Mouse (Mus musculus): Measurements from ENCODE around the gene Pcbd1. TPM values are rescaled to one million over a fixed set of nuclear protein-coding genes. Genes with fewer than 3 reads are reported as not detected.

The Pcbd1 gene
- 25.7 and 26.3 TPM in 2 replicates for polyA plus RNA-seq (2012; rRNA removed)

DNA sequence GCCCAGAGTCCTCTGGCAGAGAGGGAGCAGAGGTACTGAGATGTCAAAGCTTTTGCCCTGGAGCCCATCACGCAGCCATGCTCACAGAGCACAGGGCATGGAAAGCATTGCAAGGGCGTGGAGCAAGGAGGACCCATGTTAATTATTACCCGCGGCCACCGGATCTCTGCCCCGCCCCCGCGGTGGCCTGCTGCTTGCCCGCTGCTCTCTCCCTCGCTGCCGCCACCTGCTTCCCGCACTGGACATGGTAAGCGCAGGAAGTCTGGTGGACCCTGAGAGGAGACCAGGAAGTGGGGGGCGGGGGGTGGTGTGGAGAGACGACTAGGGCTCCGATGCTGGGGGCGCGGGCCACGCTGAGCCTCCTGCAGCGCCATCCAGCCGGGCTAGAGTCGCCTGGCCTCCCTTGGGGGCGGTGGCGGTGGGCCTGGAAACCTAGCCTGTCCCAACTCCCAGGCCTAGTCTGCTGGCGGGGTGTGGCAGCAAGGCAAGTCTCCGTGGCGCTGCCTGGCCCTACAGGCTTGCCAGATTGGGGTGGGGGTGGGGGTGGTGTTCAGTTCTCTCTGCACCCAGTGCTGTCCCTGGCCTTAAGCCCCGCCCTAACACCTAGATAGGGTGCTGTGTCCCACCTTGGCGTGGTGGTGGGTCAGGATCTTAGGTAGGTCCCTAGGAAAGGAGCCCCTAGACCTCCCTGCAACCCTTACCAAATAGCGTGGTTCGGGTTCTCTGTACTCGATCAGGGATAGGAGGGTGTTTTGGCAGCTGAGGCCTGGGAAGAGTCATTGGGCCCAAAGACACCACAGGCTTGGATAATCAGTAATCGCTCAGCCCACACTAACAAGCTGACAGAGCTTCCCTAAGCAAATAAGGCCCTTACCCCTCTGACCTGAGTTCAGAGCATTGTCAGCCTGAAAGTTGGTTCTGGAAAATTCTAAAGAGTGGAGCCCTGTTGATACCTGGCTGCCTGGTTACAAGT is at the start of gene Pcbd1:
Gene Pcbd1 (plus strand): TSS at position 162 of the 973 bp plus-strand sequence.
- peak within 1 kb of the TSS; percentile 51 for H3K4me3 ChIP-seq (replicated peaks; ENCODE audit: insufficient read depth, low read depth, low read length)
- H3K27ac ChIP-seq (ENCODE audit: insufficient read depth, low read length): peak within 1 kb of the TSS; percentile 60
- DNase-seq: peak; percentile 63 to 66
- TF ChIP-seq POLR2A (IDR thresholded peaks at IDR 0.05; ENCODE audit: borderline replicate concordance, insufficient read depth, low read length) (no peak), CTCF (IDR thresholded peaks at IDR 0.05; ENCODE audit: borderline replicate concordance, insufficient read depth, low read depth, low read length) (no peak)
- peaks cover 15% of the 10 kb centered on the region for H3K4me1 ChIP-seq (ENCODE audit: control insufficient read depth, insufficient read depth, low read length)
- WGBS: 15% methylated on average over 33 of the region's 33 CpGs
- H3K27me3 ChIP-seq (ENCODE audit: control insufficient read depth, insufficient read depth, low read length): no peaks in the 10 kb centered on the region

DNA sequence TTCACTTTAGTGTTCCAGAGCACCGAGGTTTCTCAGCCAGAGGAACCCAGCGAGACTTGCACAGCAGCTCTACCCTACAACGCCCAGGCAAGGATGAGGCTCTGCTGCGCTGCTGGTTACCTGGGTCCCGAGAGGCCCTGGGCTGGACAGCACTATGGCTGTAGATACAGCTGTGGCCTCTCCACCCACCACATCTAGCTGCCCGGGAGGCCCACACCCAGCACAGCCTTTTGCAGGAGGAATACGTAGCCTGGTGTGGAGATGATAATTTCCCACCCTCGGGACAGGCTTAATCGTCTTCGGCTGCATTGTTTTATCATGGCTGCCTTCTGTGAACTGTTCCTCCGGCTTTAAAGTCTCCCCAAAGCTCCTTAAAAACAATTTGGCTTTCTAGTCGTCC is 49.5 kb upstream of the Pcbd1 start:
- 81% methylated on average over 12 of the region's 12 CpGs for WGBS
- Histone ChIP-seq H3K27ac (ENCODE audit: insufficient read depth, low read length) (no peak overlapping the region), H3K4me1 (ENCODE audit: control insufficient read depth, insufficient read depth, low read length) (no peaks in the 10 kb centered on the region), H3K27me3 (ENCODE audit: control insufficient read depth, insufficient read depth, low read length) (no peaks in the 10 kb centered on the region), H3K4me3 (replicated peaks; ENCODE audit: insufficient read depth, low read depth, low read length) (no peak overlapping the region)
- no peak for DNase-seq
- TF ChIP-seq CTCF (IDR thresholded peaks at IDR 0.05; ENCODE audit: borderline replicate concordance, insufficient read depth, low read depth, low read length) (no peak), POLR2A (IDR thresholded peaks at IDR 0.05; ENCODE audit: borderline replicate concordance, insufficient read depth, low read length) (no peak)

DNA sequence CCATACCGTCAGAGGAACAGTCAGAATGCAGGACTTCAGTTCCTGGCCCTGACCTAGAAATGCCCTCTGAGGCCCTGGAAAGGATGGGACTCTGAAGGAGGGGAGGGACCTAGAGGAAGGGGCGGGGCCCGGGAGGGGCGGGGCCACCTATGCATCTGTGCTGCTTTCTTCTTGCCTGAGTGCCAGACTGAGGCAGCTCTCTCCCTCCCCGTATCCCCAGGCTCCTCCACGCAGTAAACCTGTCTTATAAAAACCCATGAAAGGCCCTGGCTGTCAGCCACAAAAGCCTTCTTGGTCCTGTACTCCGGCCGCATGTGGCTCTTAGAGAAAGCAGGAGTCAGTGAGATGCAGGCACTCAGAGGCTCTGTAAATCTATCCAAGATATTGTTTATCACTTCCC is 44.0 kb upstream of the Pcbd1 start:
- H3K27me3 ChIP-seq (ENCODE audit: control insufficient read depth, insufficient read depth, low read length): no peaks in the 10 kb centered on the region
- 15% methylated on average over 8 of the region's 8 CpGs for WGBS

DNA sequence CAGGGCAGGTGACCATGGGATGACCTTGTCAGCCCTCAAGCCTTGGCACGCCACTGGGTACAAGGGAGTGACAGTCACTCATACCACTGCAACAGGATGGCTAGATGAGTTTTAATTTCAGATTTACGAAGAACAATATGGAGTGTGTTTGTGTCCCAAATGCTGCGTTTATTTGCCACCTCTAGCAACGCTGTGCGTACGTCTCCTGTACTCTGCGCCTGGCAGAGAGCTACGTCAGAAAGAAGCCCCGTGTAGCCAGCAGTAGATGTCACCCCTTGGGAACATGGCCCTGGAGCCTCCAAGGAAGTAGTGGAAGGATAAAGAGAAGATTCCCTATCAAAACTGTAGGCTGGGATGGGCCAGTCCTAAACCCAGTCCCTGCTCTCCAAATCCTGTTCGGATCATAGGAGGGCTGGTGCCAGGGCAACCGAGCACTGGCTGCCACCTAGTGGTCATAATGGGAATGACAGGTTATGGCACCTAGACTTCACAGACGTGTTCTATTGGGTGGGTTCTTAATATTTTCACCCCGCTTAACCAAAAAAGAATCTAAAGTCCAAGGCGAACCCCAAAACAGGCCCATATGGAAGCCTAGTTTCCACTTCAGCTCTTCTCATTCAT is 37.0 kb upstream of the Pcbd1 start:
- TF ChIP-seq CTCF (IDR thresholded peaks at IDR 0.05; ENCODE audit: borderline replicate concordance, insufficient read depth, low read depth, low read length) (peak; percentile 96), POLR2A (IDR thresholded peaks at IDR 0.05; ENCODE audit: borderline replicate concordance, insufficient read depth, low read length) (no peak)

More for the DNA sequence above, 44.0 kb upstream of the Pcbd1 start:
- DNase-seq: no peak
- no peaks in the 10 kb centered on the region for H3K4me1 ChIP-seq (ENCODE audit: control insufficient read depth, insufficient read depth, low read length)
- no peak for TF ChIP-seq CTCF (IDR thresholded peaks at IDR 0.05; ENCODE audit: borderline replicate concordance, insufficient read depth, low read depth, low read length)
- TF ChIP-seq POLR2A (IDR thresholded peaks at IDR 0.05; ENCODE audit: borderline replicate concordance, insufficient read depth, low read length): no peak
- no peak overlapping the region for H3K27ac ChIP-seq (ENCODE audit: insufficient read depth, low read length)
- no peak overlapping the region for H3K4me3 ChIP-seq (replicated peaks; ENCODE audit: insufficient read depth, low read depth, low read length)

DNA sequence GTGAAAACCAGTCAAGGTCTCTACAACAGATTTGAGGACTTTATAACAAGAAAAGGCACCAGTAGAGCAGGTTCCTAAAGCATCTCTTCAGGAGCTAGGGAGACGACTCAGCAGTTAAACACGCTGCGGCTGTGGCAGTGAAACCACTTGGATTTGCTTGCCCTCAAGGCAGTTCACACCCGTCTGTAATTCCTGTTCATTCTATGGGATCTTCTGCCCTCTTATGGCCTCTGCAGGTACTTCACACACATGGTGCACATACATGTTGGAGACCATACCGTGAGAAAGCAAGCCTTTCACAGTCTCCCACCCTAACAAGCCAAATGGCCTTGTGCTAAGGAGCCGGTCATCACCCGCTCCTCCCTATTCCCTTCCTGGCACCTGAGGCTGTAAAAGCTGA is 32.5 kb upstream of the Pcbd1 start:
- H3K4me3 ChIP-seq (replicated peaks; ENCODE audit: insufficient read depth, low read depth, low read length): no peak overlapping the region

More for the DNA sequence above, 37.0 kb upstream of the Pcbd1 start:
- H3K4me1 ChIP-seq (ENCODE audit: control insufficient read depth, insufficient read depth, low read length): no peaks in the 10 kb centered on the region
- no peak overlapping the region for H3K4me3 ChIP-seq (replicated peaks; ENCODE audit: insufficient read depth, low read depth, low read length)
- WGBS: 61% methylated on average over 14 of the region's 14 CpGs
- DNase-seq: peak; percentile 63 to 71
- H3K27ac ChIP-seq (ENCODE audit: insufficient read depth, low read length): no peak overlapping the region
- no peaks in the 10 kb centered on the region for H3K27me3 ChIP-seq (ENCODE audit: control insufficient read depth, insufficient read depth, low read length)

DNA sequence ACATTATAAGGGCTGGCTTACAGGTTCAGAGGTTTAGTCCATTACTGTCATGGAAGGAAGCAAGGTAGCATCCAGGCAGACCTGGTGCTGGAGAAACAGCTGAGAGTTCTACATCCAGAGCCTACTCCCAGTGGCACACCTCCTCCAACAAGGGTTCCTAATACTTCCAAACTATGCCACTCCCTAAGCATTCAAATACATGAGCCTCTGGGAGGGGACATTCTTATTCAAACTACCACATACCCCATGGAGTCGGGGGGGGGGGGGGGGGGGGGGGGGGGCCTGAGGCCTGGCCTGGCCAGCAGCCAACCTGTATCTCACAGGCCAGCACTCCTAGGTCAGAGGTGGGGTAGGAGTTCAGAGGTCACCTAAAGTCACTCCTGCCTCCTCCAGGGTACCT is 30.0 kb upstream of the Pcbd1 start:
- no peak for DNase-seq
- no peak for TF ChIP-seq POLR2A (IDR thresholded peaks at IDR 0.05; ENCODE audit: borderline replicate concordance, insufficient read depth, low read length)
- TF ChIP-seq CTCF (IDR thresholded peaks at IDR 0.05; ENCODE audit: borderline replicate concordance, insufficient read depth, low read depth, low read length): no peak
- Histone ChIP-seq H3K27ac (ENCODE audit: insufficient read depth, low read length) (no peak overlapping the region), H3K4me3 (replicated peaks; ENCODE audit: insufficient read depth, low read depth, low read length) (no peak overlapping the region), H3K27me3 (ENCODE audit: control insufficient read depth, insufficient read depth, low read length) (no peaks in the 10 kb centered on the region), H3K4me1 (ENCODE audit: control insufficient read depth, insufficient read depth, low read length) (no peaks in the 10 kb centered on the region)
- WGBS: no CpG with 5 or more reads among the region's 1 CpGs

More for the DNA sequence above, 32.5 kb upstream of the Pcbd1 start:
- H3K27me3 ChIP-seq (ENCODE audit: control insufficient read depth, insufficient read depth, low read length): no peaks in the 10 kb centered on the region
- H3K27ac ChIP-seq (ENCODE audit: insufficient read depth, low read length): no peak overlapping the region
- no peaks in the 10 kb centered on the region for H3K4me1 ChIP-seq (ENCODE audit: control insufficient read depth, insufficient read depth, low read length)
- TF ChIP-seq CTCF (IDR thresholded peaks at IDR 0.05; ENCODE audit: borderline replicate concordance, insufficient read depth, low read depth, low read length) (no peak), POLR2A (IDR thresholded peaks at IDR 0.05; ENCODE audit: borderline replicate concordance, insufficient read depth, low read length) (no peak)
- WGBS: 96% methylated on average over 7 of the region's 7 CpGs
- DNase-seq: no peak

DNA sequence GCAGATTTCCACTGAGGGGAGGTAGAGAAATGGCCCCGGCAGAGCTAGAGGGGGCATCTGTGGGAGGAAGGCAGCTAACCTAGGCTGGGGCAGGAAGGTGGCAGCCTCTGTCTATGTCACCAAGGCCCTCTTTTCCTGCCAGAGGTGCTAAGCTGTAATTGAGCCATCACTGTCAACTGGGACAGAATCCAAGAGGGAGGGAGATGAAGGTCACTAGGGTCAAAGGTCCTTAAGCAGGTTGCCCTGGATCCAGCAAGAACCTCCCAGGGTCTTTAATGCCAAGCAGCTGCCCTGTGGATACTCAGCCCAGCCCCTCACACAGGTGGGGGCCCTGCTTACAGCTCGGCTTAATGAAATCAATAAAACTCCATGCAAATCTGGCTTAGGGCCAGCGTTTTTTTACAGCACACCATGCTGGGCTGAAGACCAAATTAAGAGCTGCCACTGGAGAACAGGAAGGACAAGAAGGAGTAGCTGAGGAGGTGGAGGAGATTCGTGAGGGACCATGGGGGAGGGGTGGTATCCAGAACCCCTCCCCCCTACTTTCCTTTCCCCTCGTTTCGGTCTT is 29.5 kb upstream of the Pcbd1 start:
- no peaks in the 10 kb centered on the region for H3K4me1 ChIP-seq (ENCODE audit: control insufficient read depth, insufficient read depth, low read length)
- DNase-seq: no peak
- 18% methylated on average over 6 of the region's 6 CpGs for WGBS
- H3K27ac ChIP-seq (ENCODE audit: insufficient read depth, low read length): no peak overlapping the region
- no peak overlapping the region for H3K4me3 ChIP-seq (replicated peaks; ENCODE audit: insufficient read depth, low read depth, low read length)
- TF ChIP-seq CTCF (IDR thresholded peaks at IDR 0.05; ENCODE audit: borderline replicate concordance, insufficient read depth, low read depth, low read length) (no peak), POLR2A (IDR thresholded peaks at IDR 0.05; ENCODE audit: borderline replicate concordance, insufficient read depth, low read length) (no peak)
- H3K27me3 ChIP-seq (ENCODE audit: control insufficient read depth, insufficient read depth, low read length): no peaks in the 10 kb centered on the region

Measured in cerebellum, adult 2 months (tissue).